In genomic region chr6:83634631-83635030, GRCm38 (mm10) we compare ENCODE assay signal across 10 mouse cellular contexts. TPM values are rescaled to one million over a fixed set of nuclear protein-coding genes. Genes with fewer than 3 reads are reported as not detected.
"Had no signal": no experiment of that assay in that cellular context is flagged by ENCODE, and none has a peak within 500 bp of the region (broad histone marks: within the 10 kb centered on the region; RNA-seq: fewer than 3 reads in every experiment).

No protein-coding gene starts in this region.

RNA-seq across cellular contexts. Expression of gene Clec4f, which starts 21.4 kb away (rescaled TPM):
- total RNA-seq: neutrophil, adult 5-6 weeks had no signal
- polyA plus RNA-seq: neural tube, embryonic 13.5 days; neural tube, embryonic 15.5 days; small intestine, adult 2 months; spleen, adult 2 months; stomach, embryonic 14.5 days; urinary bladder, adult 2 months had no signal

RNA-seq across cellular contexts. Expression of gene Cd207, which starts 43.0 kb away (rescaled TPM):
- total RNA-seq: neutrophil, adult 5-6 weeks had no signal
- polyA plus RNA-seq: neural tube, embryonic 13.5 days; neural tube, embryonic 14.5 days; neural tube, embryonic 15.5 days; small intestine, adult 2 months; stomach, embryonic 14.5 days; stomach, postnatal 0 days; testis, adult 2 months; urinary bladder, adult 2 months had no signal
